Mouse (Mus musculus): Measurements from ENCODE around the gene Adamts4.

DNA sequence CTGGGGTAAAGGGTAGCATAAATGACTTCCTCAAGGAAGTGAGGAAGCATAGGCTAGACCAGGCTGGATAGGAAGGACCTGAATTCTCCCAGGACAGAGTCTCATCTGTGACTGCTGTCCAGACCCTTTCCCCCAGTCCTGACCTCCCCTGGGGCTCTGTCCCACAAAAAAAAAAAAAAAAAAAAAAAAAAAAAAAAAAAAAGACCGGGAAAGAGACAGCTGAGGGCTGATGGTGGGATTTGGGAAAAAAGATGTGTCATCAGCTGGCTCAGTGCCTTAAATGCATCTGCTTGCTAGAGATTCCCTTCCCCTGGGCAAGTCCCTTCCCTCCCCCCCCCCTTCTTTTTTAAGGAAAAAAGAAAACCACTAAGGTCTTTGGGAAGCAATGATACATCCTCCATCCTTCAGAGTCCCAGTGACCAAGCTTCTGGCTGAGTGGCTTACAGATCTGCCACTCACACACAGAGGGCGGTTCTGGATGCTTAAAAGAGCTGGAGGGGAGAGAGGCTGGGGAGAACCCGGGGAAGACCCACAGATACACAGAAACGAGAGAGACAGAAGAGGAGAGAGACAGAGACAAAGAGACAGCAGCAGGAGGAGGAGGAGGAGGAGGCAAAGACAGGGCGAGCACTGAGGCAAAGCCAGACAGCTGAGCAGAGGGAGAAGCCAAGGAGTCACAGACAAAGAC lies at the start of gene Adamts4:
- TF ChIP-seq CTCF (IDR thresholded peaks at IDR 0.05; ENCODE audit: borderline replicate concordance, extremely low read depth, insufficient read depth, insufficient read length), result no peak
- no peak for TF ChIP-seq POLR2A (IDR thresholded peaks at IDR 0.05; ENCODE audit: borderline replicate concordance, extremely low read depth, insufficient read depth, insufficient read length, poor library complexity, severe bottlenecking)

All from brain, embryonic 14.5 days (tissue).